Mouse (Mus musculus) activated CD4-positive, CD25-positive, alpha-beta regulatory T cell, adult 4 months (primary cell): ENCODE data around the gene Hsd17b7. TPM values are rescaled to one million over a fixed set of nuclear protein-coding genes. Genes with fewer than 3 reads are reported as not detected.
A peak's percentile ranks its signal among the peaks of the same experiment; 100 is the strongest.
"Not testable (repeated sequence)": the region's sequence is repeated elsewhere in the genome, so short reads cannot be mapped to it uniquely, and the experiment has no call there.

Experiments
- ATAC-seq: one replicate; pipeline ENCODE4 v1.8.0; 2017
- polyA plus RNA-seq, 2 experiments: library from polyadenylated mRNA; unstranded; fragments of 100-300 nt; shearing (Covaris generic); gene quantifications; one replicate each; pipeline ENCODE4 v1.2.1; 2017

Hsd17b7 gene
- polyA plus RNA-seq = 10 to 100 TPM in 1 of 2 experiments, 1 to 10 TPM in 1; 6.2 to 12.0 TPM

DNA sequence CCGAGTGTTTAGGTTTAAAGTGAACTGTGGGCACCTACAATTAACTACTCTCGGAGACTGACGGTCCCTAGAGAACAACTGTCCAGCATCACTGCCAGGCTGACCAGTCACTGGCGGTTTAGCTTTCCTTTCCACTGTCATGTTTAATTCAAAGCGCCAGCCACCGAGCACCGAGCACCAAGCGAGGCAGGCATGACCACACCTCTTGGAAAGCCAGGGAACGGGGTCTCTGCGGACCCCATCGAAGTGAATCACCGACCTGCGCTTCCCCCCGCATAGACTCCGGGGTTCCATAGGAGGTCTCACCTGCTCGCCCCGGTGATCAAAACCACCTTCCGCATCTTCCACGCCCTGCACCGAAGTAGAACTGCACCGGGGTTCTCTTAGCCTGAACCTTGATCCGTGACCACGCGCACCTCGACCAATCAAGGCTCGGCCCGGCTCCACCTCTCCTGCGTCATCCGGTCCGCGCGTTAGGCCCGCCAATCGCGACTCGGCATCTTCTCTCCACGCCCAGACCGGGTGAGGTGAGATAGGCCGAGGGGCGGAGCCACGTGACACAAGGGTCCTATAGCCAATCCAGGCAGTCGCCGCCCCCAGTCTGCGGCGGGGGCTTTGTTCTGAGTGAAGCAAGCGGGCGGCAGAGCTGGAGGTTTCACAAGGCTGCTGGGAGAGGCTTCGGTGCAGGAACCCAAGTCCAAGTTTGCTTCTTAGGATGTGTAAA lies at the start of gene Hsd17b7:
Gene Hsd17b7 (minus strand): TSS at position 450 of the 724 bp plus-strand sequence.
- ATAC-seq = peak; percentile 99

DNA sequence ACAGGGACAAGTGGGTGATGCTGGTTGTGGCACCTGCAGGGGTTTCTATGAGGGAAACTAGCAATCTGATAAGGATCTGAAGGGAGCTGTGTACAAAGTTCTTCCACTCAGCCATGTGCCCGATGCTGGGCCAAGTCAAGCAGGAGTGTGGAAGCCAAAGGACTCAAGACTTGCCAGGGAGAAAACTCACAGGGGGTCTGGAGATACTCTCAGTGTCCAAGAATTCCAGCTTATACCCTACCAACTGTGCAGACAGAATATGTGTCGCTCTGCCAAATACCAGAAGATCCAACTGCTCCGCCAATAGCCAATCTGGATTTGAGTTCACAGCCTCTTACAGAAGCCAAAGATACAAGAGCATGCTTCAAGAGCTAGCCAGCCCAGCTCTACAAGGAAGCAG lies 45.7 kb upstream of the Hsd17b7 start:
- ATAC-seq = no peak

DNA sequence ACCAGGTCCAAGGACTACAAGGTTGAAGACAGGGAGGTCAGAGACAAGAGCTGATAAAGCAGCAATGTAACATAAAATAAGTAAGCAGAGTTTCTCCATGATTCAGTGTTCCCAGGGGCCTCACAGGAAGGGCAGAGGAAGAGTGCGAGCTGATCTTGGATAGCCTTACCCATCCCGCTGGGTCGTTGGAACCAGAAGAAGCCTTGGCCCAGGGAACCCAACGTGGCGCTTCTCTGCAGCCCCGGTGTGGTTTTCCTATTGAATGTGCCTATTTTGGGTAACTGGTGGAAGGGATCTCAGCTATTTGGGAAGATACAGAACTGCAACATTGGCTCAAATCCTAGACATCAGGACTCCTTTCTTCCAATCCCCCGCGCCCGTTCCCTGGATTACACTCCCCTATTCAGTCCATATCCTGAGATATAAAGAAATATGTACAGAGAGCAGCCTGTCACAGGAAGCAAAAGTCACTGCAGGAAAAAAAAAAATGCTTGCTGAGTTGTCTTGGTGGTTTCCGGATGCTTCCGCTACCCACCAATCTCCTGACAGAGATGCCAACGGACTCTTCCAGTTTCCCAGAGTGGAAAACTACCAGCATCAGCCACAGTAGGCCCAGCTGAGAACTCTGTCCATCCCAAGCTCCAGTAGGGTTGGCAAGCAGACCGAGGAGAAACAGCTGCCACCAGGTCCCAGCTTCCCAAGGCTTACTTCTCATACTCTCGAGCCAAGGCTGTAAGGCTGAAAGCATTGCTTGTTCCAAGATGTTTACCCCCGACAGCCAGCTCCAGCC lies 41.9 kb upstream of the Hsd17b7 start:
- no peak for ATAC-seq

DNA sequence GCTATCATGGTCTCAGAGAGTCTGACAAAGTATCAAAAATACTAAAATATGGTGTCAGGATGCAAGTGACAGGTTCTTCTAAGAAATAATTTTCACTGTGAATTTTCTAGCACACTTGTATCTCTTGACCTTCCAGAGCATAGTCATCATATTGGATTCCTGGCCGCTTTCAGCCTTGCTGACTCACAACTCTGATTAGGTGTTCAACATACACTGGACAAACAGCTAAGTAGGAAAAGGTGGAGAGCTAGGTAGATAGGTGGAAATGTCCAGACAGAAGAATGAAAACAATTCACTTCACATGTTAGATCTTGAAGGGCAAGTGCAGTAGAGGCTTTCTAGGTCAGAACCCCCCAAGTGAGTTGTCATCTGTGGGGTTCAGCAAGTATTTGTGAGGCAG lies 40.3 kb upstream of the Hsd17b7 start:
- no peak for ATAC-seq

DNA sequence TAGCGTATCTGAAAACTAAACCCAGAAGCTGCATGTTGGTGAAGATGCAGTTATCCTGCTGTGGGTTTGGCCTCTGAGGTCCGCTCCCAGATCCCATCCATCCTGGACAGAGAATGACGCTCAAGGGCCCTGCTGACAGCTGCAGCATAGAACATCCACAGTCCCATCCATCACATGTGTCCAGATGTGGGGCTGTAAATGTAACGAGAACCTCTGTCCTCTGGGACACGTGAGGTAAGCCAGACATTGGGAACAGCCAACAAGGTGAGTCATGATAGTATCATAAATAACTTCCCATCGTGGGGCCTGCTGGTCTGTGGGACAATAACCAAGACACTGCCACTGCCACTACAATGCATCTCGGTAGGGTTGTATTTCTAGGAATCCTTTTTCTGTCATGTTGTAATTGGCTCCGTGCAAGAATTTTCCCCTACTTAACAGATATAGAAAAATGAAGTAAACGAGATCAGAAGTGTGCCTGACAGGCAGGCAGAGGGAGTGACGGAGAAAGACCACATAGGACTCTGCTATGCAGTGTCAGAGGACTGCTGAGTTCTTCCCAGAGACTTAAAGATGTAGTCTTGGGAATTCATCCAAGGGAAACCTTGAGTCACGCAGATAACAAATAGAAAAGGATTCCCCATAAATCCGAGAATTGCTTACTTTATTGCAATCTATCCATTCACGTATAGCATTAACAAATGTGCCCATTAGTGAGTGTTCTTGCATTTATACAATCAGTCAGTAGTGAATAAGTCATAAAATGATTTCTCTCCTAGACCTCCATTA lies 39.6 kb upstream of the Hsd17b7 start:
- no peak for ATAC-seq

DNA sequence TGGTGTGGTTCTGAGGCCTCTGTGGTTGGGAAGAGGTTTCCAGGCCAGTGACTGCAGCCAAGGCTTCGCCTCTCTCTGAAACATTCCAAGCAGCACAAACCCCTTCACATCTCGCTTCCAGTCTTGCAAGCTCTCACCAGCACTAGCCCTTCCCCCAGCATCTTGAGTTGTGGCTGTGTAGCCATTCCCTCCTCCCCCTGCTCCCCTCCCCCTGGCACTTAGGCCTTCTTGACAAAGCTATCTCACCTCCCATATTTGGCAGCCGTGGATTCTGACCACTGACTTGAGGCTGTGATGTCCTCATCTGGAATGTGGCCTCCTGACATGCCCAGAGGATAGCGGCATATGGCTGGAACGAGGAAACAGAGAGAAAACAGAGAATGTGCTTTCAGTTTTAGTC lies 37.5 kb upstream of the Hsd17b7 start:
- no peak for ATAC-seq

DNA sequence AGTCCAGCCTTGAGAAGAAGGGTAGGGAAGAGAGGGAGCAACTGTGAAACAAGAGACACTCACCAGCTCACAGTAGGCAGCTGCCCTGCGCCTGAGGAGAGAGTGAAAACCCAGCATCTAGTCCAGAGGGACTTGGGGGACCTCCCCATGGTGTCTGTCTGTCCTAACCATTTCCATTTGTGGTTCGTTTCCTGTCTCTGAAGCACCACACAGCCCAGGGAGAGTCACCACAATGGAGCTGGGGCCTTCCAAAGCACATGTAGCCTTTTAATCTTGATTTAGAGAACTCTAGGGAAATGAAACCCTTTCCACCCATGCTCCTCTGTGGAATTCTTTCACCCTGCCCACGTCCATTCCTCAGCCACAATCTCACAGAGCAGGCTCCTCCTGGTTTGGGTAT lies 36.3 kb upstream of the Hsd17b7 start:
- no peak for ATAC-seq

DNA sequence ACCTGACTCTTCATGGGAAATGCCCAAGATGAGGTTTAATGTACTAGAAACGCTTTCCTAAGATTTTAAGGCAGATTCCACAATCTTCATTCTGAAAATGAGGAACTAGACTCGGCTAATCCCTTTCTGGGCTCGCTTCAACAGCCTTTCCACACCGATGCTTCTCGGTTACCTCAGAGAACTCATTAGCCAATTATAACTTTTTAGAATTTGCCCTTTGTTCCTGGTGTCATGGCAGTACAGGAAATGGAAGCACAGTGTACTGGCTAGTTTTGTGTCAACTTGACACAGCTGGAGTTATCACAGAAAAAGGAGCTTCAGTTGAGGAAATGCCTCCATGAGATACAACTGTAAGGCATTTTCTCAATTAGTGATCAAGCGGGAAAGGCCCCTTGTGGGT lies 24.9 kb upstream of the Hsd17b7 start:
- not testable (repeated sequence) for ATAC-seq

DNA sequence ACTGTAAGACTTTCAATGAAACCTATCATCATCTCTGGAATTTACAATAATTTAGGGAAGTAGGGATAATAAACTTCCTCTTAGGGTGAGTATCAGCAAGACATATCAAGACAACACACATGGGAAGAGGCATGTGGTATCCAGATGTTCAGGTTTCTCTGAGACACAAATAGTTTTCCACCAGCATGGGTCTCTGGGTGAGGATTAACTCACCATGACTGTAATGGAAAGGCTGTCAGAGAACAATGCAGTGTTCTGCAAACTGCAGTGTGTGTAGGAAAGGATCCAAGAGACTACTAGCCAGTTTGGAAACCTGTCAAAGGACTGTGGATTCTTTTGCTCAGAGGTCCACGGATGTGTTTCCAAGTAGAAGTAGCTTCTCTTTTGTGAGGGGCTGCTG lies 17.1 kb upstream of the Hsd17b7 start:
- no peak for ATAC-seq

DNA sequence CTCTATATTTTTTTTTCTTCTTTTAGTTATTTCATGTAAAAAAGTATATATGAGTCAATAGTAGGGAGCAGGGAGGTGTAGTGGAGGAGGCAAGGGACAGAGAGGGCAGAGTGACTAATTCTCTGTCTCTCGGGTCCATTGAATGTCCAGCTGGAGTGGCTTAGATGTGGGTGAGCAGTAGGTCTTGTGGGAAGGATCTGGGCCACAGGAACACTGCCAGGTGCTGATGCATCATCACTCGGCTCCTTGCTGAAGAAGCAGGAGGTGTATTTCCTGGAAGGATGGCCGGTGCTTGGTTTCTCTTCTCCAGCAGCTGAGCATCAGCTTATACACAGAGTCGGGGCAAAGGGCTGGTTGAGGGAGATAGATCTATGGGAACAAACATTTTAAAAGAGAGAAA lies 8.6 kb upstream of the Hsd17b7 start:
- ATAC-seq = no peak

DNA sequence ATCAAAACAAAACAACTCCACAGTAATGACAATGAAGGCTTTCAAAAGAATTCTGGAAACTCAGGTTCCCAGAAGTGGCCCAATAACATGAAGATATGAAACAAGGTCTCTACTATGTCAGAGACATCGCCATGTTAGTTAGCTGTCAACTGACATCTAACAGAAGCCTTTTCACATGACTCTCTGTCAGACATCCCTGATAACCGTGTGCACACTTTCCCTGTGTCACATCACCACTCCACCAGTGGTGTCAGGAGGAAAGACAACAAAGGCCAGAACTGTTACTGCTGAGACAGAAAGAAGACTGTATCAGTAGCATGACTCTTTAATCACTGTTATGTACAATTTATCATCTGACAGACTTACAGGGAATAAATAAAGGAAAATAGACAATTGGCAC lies 3.0 kb upstream of the Hsd17b7 start:
- no peak for ATAC-seq

DNA sequence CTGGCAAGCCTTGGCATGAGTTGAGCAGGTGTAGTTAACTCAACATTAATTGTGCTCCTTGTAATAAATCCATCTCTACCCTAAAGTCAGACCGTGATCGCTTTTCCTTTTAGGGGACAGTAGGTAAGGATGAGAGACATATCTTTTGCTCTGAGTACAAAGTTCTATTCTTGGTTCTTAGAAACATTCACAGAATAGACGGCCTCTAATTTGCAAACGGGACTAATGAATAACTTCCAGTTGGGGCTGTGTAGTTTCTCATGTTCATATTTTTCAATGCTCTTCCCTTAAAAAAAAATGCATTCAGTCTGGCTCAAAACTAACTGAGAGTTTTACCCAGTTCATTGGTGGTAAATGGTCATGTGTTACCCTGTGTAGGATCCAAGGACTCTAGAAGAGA lies 1.9 kb upstream of the Hsd17b7 start:
- ATAC-seq = no peak

DNA sequence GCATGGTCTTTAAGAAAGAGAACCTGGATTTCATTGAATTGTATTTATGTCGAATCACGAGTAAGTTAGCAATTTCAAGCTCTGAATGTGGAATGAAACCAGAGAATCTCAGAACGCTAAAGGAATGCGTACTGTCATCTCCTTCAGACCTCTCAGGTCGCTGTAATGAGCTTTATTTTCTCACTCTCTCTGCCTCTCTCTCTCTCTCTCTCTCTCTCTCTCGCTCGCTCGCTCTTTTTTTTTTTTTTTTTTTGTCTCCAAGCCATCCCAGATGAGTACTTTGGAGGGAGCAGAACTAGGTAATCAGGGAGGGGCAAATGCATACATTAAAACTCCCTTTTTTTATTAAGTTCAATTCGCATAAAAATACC lies 460 bp upstream of the Hsd17b7 start:
- ATAC-seq = peak; percentile 4

DNA sequence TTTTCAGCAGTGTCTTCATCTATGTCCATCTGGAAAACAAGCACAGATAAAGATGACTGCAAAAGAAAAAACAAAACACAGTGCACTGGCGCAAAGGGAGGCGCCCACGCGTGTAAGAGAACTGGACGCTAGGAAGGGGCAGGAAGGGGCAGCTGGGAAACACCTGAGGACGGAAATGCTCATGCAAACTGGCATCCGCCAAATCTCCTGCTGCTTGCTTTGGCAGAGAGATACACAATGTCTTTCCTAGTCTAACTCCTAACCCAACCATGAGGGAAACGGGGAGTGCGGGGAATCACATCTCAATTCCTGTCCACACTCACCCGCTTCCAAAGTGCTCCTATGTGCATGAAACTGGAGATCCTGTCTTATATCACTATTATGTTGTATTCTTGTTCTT lies 15.9 kb downstream of the Hsd17b7 start:
- no peak for ATAC-seq

DNA sequence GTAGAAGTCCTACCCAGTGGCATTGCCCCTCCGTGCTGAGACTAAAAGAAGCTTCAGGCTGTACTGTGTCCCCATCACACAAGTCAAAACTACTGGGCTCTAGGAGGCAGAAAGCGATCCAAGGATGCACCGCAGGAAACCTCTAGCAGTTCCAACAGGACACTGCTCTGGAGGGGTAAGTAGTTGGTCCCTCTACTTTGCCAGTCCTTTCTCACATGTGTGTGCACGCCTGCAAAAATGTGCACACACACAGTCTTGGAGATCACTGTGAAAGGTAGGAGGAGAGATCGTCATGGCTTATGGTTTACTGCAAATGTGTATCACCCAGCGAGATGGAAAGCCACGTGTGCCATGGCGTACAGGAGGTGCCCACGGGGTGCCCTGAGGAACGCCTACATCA lies 16.4 kb downstream of the Hsd17b7 start:
- no peak for ATAC-seq

DNA sequence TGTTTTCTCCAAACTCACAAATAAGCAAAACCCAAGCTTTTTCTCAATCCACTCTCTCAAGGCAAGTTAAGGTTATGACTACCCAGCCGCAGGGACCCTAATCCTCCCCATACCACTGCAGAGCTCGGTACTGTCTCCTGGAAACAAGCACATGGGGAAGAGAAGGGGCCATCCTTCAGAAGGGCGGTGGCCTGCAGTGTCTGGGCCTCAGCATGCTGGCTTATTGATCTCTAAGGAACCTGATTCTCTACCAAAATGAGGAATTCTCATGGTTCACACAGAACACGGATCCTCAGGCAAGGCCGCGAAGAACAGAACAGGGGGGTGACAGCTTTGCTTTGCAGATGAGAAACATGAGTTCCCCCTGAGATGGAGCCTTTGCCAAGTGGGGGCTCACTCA lies 17.5 kb downstream of the Hsd17b7 start:
- no peak for ATAC-seq

DNA sequence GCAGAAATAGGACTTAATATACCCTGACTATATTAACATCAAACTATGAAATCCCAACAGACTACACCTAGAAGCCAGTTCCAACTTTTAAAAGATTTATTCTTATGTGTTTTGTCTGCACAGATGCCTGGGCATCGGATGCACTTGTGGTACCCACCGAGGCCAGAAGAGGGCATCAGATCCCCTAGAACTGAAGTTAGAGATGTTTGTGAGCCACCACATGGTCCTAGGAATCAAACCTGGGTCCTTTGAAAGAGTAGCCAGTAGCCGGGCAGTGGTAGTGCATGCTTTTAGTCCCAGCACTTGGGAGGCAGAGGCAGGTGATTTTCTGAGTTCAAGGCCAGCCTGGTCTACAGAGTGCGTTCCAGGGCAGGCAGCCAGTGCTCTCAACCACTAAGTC lies 18.4 kb downstream of the Hsd17b7 start:
- ATAC-seq = no peak

DNA sequence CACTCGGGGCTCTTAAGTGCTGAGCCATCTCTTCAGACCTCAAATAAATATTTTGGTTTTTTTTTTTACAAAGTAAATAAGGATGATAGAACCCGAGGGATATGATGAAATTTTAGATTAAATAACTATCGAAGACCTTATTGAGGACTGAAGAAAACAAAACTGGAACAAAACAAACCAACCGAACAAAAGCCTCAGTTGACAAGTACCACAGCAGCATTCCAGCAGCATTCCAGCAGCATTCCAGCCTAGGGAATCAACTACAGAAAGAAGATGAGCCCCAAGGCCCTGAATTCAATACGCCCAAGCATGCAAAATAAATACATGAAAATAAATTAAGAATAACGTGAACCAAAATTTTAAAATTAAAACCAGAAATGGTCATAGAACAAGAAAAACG lies 19.1 kb downstream of the Hsd17b7 start:
- no peak for ATAC-seq

DNA sequence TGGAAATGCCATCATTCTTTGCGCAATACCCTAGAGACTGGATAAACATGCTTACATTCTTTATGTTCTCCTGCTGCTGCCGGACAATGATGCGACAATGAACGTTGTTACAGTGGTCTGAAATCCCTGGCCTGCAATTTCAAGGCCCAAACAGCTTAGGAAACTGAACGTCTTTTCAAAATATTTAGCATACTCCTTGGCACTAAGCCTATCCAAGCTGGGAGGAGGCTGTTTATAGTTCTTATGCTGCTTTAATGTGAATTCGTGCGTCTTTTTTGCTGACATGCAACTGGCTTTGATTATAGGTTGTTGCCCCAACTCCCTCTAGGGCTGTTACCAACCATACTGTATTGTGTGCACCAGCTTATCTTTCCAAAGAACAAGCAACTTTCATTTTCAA lies 20.2 kb downstream of the Hsd17b7 start:
- ATAC-seq = no peak

DNA sequence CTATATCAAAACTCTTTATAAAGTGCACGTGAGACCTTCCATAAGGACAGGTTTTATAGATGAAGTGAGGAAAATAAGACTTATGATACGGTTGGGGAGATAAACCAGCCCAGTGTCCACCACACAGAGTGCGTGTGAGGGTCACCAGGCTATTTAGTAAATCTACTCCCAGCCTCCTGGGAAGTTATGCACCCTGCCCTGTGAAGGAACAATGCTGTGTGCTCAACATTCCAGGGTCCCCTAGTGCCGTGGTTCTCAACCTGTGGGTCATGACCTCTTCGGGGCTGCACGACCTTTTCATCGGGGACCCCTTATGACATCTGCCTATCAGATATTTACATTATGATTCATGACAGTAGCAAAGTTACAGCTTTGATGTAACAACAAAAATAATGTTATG lies 20.8 kb downstream of the Hsd17b7 start:
- ATAC-seq = no peak

DNA sequence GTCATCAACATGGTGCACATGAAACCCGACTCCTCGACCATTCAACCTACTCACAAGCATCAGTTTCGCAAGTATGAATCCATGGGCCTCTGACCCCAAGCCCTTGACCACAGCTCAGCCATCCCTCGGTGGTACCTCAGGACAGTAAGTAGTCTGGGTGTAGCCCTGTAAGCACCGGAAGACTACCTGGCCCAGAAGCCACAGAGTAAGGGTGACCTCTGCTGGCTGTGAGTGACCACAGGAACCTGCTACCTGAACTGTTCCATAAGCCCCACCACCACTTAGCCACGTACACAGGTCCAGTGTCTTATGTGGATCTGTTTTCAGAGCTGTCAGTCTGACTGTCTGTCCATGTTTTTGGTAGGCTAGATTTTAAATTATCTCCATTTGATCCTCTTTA lies 21.4 kb downstream of the Hsd17b7 start:
- ATAC-seq = no peak

DNA sequence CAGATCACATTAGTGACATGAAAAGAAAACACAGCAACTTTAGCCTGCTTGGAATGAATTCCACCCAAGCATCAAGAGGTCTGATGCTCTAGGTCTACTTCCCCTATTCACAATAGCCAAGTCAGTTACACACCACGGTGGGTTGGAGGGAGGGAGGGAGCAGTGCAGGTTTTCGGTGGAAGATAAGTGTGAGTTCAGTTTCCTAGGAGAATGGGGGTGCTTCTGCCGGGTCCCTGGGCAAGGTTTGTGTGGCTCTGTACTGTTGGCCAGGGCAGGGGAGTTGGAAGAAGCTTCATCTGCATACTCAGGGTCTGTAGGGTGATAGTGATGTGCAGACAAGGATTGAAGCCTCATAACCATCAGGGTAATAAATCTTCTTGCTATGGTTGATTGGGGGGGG lies 23.0 kb downstream of the Hsd17b7 start:
- ATAC-seq = no peak

DNA sequence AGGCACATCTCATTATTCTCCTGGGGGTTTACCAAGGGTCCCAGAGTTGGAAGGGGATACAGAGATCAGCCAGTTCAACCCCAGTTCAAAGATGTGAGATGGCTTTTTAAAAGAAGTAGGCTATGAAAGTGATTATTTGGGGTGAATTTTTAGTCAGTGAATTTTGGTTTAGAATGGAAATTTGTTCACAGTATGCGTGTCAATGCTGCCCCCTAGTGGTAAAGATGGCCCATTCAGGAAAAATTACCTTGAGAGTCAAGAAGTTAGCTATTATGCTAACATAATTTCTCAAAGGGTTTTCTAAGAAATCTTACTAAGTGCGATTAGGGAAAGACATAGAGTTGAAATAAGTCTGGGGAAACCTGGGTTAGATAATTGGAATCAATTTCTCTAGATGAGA lies 29.7 kb downstream of the Hsd17b7 start:
- no peak for ATAC-seq
